Mouse (Mus musculus) MEL (cell line): ENCODE results near the gene Tap2. TPM values are rescaled to one million over a fixed set of nuclear protein-coding genes. Genes with fewer than 3 reads are reported as not detected.

ENCODE experiments used
- DNase-seq: peaks from one replicate; pipeline ENCODE4 v3.0.0; 2011; ENCODE audit warnings: low read depth, low spot score
- H3K27ac ChIP-seq: 2 replicates; pipeline ENCODE4 v1.5.1; 2012; ENCODE audit warnings: low read depth, mild to moderate bottlenecking, control low read depth, low read length, moderate library complexity; ENCODE audit not compliant: control insufficient read depth
- H3K27me3 ChIP-seq, 2 experiments: fragments of 150-350 bp in 1 of 2; sonication (generic) in 1 of 2; 2 replicates each; pipeline ENCODE4 v1.6.1; 2012; ENCODE audit warnings: low read length in 2 of 2, mild to moderate bottlenecking in 2 of 2, improper control_type of control experiment in 1 of 2, moderate library complexity in 1 of 2; ENCODE audit not compliant: insufficient read depth in 2 of 2, control insufficient read depth in 1 of 2
- H3K36me3 ChIP-seq, 2 experiments: 2 replicates each; pipeline ENCODE4 v1.6.1; 2012 to 2014; ENCODE audit warnings: low read length in 2 of 2, improper control_type of control experiment in 1 of 2, inconsistent platforms in 1 of 2, mild to moderate bottlenecking in 1 of 2; ENCODE audit not compliant: insufficient read depth in 2 of 2, control insufficient read depth in 1 of 2
- H3K4me1 ChIP-seq, 2 experiments: fragments of 150-350 bp in 1 of 2; sonication (generic) in 1 of 2; 2 replicates each; pipeline ENCODE4 v1.6.1; 2012; ENCODE audit warnings: low read length in 2 of 2, improper control_type of control experiment in 1 of 2, mild to moderate bottlenecking in 1 of 2; ENCODE audit not compliant: insufficient read depth in 2 of 2, control insufficient read depth in 1 of 2
- H3K4me3 ChIP-seq, 2 experiments: fragments of 150-350 bp in 1 of 2; sonication (generic) in 1 of 2; 2 replicates each; pipeline ENCODE4 v1.5.1; 2012; ENCODE audit warnings: low read depth in 2 of 2, low read length in 2 of 2, mild to moderate bottlenecking in 2 of 2, moderate library complexity in 2 of 2, control low read depth in 1 of 2, improper control_type of control experiment in 1 of 2; ENCODE audit not compliant: control insufficient read depth in 1 of 2, insufficient read depth in 1 of 2
- H3K79me2 ChIP-seq: 2 replicates; pipeline ENCODE4 v1.6.1; 2012; ENCODE audit warnings: mild to moderate bottlenecking, low read length, moderate library complexity; ENCODE audit not compliant: control insufficient read depth, poor library complexity, insufficient read depth
- H3K9ac ChIP-seq: 2 replicates; pipeline ENCODE4 v1.6.1; 2012; ENCODE audit warnings: low read depth, mild to moderate bottlenecking, control low read depth, low read length, moderate library complexity; ENCODE audit not compliant: control insufficient read depth, poor library complexity, severe bottlenecking
- H3K9me3 ChIP-seq: fragments of 150-350 bp; sonication (generic); replicated peaks from 2 replicates; pipeline ENCODE4 v1.6.1; 2012; ENCODE audit warnings: mild to moderate bottlenecking, low read length, improper control_type of control experiment, moderate library complexity; ENCODE audit not compliant: insufficient read depth
- BHLHE40 ChIP-seq: IDR thresholded peaks from 2 replicates; pipeline ENCODE4 v1.6.1; 2012; ENCODE audit warnings: low read depth, mild to moderate bottlenecking, inconsistent platforms, low read length, improper control_type of control experiment, borderline replicate concordance
- CHD1 ChIP-seq: IDR thresholded peaks from 2 replicates; pipeline ENCODE4 v1.6.1; 2012; ENCODE audit warnings: low read depth, mild to moderate bottlenecking, inconsistent platforms, low read length, improper control_type of control experiment
- CHD2 ChIP-seq: IDR thresholded peaks from 2 replicates; pipeline ENCODE4 v1.6.1; 2011; ENCODE audit warnings: low read length, improper control_type of control experiment
- CTCF ChIP-seq, 3 experiments: IDR thresholded peaks in 2 of 3; conservative IDR thresholded peaks in 1 of 3; 2 replicates each; pipeline ENCODE4 v1.5.1; 2011 to 2012; ENCODE audit warnings: low read length in 3 of 3, low read depth in 2 of 3, mild to moderate bottlenecking in 2 of 3, improper control_type of control experiment in 1 of 3, inconsistent platforms in 1 of 3, mixed read lengths in 1 of 3, moderate library complexity in 1 of 3; ENCODE audit not compliant: control insufficient read depth in 1 of 3, insufficient read depth in 1 of 3, poor library complexity in 1 of 3, severe bottlenecking in 1 of 3
- E2F4 ChIP-seq: IDR thresholded peaks from 2 replicates; pipeline ENCODE4 v1.6.1; 2011; ENCODE audit warnings: low read depth, low read length, improper control_type of control experiment, borderline replicate concordance
- GABPA ChIP-seq: IDR thresholded peaks from 2 replicates; pipeline ENCODE4 v1.6.1; 2012; ENCODE audit warnings: low read depth, mild to moderate bottlenecking, inconsistent platforms, low read length, improper control_type of control experiment, moderate library complexity
- GATA1 ChIP-seq: IDR thresholded peaks from 2 replicates; pipeline ENCODE4 v1.6.1; 2011; ENCODE audit warnings: low read depth, low read length, improper control_type of control experiment
- HCFC1 ChIP-seq: IDR thresholded peaks from 2 replicates; pipeline ENCODE4 v1.6.1; 2012; ENCODE audit warnings: low read depth, mild to moderate bottlenecking, inconsistent platforms, low read length, improper control_type of control experiment, moderate library complexity
- KAT2A ChIP-seq: conservative IDR thresholded peaks from 2 replicates; pipeline ENCODE4 v1.6.1; 2012; ENCODE audit warnings: low read depth, low read length, improper control_type of control experiment, inconsistent platforms
- MYB ChIP-seq: IDR thresholded peaks from 2 replicates; pipeline ENCODE4 v1.6.1; 2011; ENCODE audit warnings: mild to moderate bottlenecking, low read depth, low read length, improper control_type of control experiment
- MYC ChIP-seq: IDR thresholded peaks from 2 replicates; pipeline ENCODE4 v1.6.1; 2011; ENCODE audit warnings: low read depth, mild to moderate bottlenecking, low read length, improper control_type of control experiment, moderate library complexity
- POLR2A ChIP-seq, 2 experiments: IDR thresholded peaks; 2 replicates each; pipeline ENCODE4 v1.6.1; 2011 to 2012; ENCODE audit warnings: low read length in 2 of 2, mild to moderate bottlenecking in 2 of 2, control low read depth in 1 of 2, improper control_type of control experiment in 1 of 2, low read depth in 1 of 2, moderate library complexity in 1 of 2; ENCODE audit not compliant: control insufficient read depth in 1 of 2, insufficient read depth in 1 of 2, poor library complexity in 1 of 2
- POLR2AphosphoS2 ChIP-seq: IDR thresholded peaks from 2 replicates; pipeline ENCODE4 v1.6.1; 2011; ENCODE audit warnings: low read length, improper control_type of control experiment
- RAD21 ChIP-seq: IDR thresholded peaks from 2 replicates; pipeline ENCODE4 v1.6.1; 2011; ENCODE audit warnings: mild to moderate bottlenecking, low read depth, low read length, improper control_type of control experiment
- SIN3A ChIP-seq: IDR thresholded peaks from 2 replicates; pipeline ENCODE4 v1.6.1; 2012; ENCODE audit warnings: low read length, improper control_type of control experiment, inconsistent platforms
- TCF12 ChIP-seq: IDR thresholded peaks from 2 replicates; pipeline ENCODE4 v1.6.1; 2014; ENCODE audit warnings: low read depth, mild to moderate bottlenecking, inconsistent platforms, low read length, improper control_type of control experiment, moderate library complexity
- USF2 ChIP-seq, 2 experiments: IDR thresholded peaks; 2 replicates each; pipeline ENCODE4 v1.6.1; 2011 to 2012; ENCODE audit warnings: improper control_type of control experiment in 2 of 2, low read length in 2 of 2, borderline replicate concordance in 1 of 2, inconsistent platforms in 1 of 2, low read depth in 1 of 2, mild to moderate bottlenecking in 1 of 2; ENCODE audit not compliant: insufficient read depth in 1 of 2
- ZC3H11A ChIP-seq: IDR thresholded peaks from 2 replicates; pipeline ENCODE4 v1.6.1; 2012; ENCODE audit warnings: low read depth, mild to moderate bottlenecking, inconsistent platforms, low read length, improper control_type of control experiment
- ZNF384 ChIP-seq: IDR thresholded peaks from 2 replicates; pipeline ENCODE4 v1.6.1; 2012; ENCODE audit warnings: low read depth, mild to moderate bottlenecking, inconsistent platforms, low read length, improper control_type of control experiment
- polyA plus RNA-seq, 2 experiments: library from polyadenylated mRNA; stranded (reverse) in 1 of 2; unstranded in 1 of 2; fragments of >175 nt in 1 of 2; fragments of >200 nt in 1 of 2; gene quantifications; 2 replicates each; pipeline versions ENCODE4 v1.2.1 to v1.2.4; 2012; ENCODE audit warnings: low replicate concordance in 2 of 2, low read depth in 1 of 2; ENCODE audit not compliant: insufficient read length in 2 of 2, insufficient read depth in 1 of 2, missing spikeins in 1 of 2
- total RNA-seq: library from RNA; depleted of rRNA; stranded (reverse); fragments of 300-350 nt; gene quantifications from 2 replicates; pipeline ENCODE4 v1.2.3, GENCODE M21; 2012

Gene Tap2
- total and polyA plus RNA-seq, 3 experiments: 48.5 to 63.0 TPM; not detected in 1

- TF ChIP-seq POLR2AphosphoS2 (no peak), ZC3H11A (no peak), TCF12 (peak; percentile 54)
Observed at GRCm38 (mm10) chr17:34183564-34184219, 19.6 kb upstream of the Tap2 start (continued).

- Histone ChIP-seq H3K4me1 (peaks cover 16 to 30% of the 10 kb centered on the region in 2 experiments), H3K27me3 (no peaks in the 10 kb centered on the region), H3K9me3 (no peaks in the 10 kb centered on the region), H3K4me3 (no peak overlapping the region), H3K9ac (no peak overlapping the region), H3K79me2 (peaks cover 10% of the 10 kb centered on the region), H3K36me3 (peaks cover 0 to 8% of the 10 kb centered on the region in 2 experiments; a peak in 3 of 4 replicates), H3K27ac (no peak overlapping the region)
- DNase-seq: no peak
- TF ChIP-seq CHD1 (no peak), RAD21 (no peak), MYC (no peak), E2F4 (no peak), KAT2A (no peak), ZNF384 (no peak), HCFC1 (no peak), BHLHE40 (no peak), SIN3A (no peak), POLR2A (IDR thresholded peaks at IDR 0.05; ENCODE audit: control insufficient read depth in 1 of 2, insufficient read depth in 1 of 2, low read depth in 1 of 2, low read length in 2 of 2, poor library complexity in 1 of 2) (no peak), GABPA (no peak), CHD2 (no peak), GATA1 (no peak), USF2 (IDR thresholded peaks at IDR 0.05; ENCODE audit: borderline replicate concordance in 1 of 2, insufficient read depth in 1 of 2, low read depth in 1 of 2, low read length in 2 of 2) (no peak), CTCF (IDR thresholded peaks at IDR 0.05 in 2 of 3, conservative IDR thresholded peaks at IDR 0.05 in 1 of 3; ENCODE audit: control insufficient read depth in 1 of 3, insufficient read depth in 1 of 3, low read depth in 2 of 3, low read length in 3 of 3, poor library complexity in 1 of 3, severe bottlenecking in 1 of 3) (no peak), MYB (no peak)
Observed at GRCm38 (mm10) chr17:34185526-34185925, 17.8 kb upstream of the Tap2 start.
